Mouse (Mus musculus) left cerebral cortex, postnatal 4 days (tissue): ENCODE measurements around the gene Dydc2. TPM values are rescaled to one million over a fixed set of nuclear protein-coding genes. Genes with fewer than 3 reads are reported as not detected.

Source experiments
- DNase-seq: peaks from one replicate; pipeline ENCODE4 v3.0.0-alpha.2; 2022
- intact Hi-C: fragments of 180-260 bp; cut with DNase I; formaldehyde crosslinking; loops from one replicate; pipeline ENCODE4 v1.15.1; 2025
- total RNA-seq, 2 experiments: library from RNA; stranded (reverse); gene quantifications; 2 replicates each; pipeline ENCODE4 v1.2.3; 2021

The Dydc2 gene
- total RNA-seq, 2 experiments from 2014 or later: 0.60 to 1.1 TPM

GRCm38 (mm10) chr14:41047402-41047801 lies 21.6 kb downstream of the Dydc2 start:
- no peak for DNase-seq
- intact Hi-C loops: no loop called here

DNA sequence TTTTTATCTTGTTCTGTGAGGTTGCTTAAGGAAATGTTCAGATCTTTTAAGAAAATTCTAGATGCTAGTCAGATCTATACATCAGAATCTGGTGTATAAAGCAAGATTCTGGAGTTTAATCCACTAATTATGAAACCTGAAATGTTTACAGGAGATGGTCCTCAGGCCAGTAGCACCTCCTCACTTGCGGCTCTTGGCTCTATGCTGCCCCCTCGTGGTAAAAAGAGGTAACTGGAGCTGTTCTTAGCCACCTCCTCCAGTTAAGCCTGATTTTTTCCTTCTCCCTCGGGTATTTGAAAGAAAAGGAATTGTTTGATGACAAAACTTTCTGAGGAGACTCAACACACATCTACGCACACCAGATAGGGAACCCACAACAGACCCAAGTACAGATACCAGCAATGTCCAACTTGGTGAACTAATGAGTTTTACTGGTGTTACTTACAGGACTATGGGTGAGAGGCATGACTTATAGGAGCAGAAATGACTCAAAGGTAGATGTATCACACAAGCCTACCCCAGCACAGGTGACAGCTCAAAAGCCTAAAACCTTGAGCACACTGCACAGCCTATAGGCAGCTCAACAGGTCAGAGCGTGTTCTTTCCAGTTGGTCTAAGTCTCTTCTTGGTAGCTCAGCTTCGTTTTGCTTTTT lies 33.7 kb downstream of the Dydc2 start:
- intact Hi-C loops: no loop called here

DNA sequence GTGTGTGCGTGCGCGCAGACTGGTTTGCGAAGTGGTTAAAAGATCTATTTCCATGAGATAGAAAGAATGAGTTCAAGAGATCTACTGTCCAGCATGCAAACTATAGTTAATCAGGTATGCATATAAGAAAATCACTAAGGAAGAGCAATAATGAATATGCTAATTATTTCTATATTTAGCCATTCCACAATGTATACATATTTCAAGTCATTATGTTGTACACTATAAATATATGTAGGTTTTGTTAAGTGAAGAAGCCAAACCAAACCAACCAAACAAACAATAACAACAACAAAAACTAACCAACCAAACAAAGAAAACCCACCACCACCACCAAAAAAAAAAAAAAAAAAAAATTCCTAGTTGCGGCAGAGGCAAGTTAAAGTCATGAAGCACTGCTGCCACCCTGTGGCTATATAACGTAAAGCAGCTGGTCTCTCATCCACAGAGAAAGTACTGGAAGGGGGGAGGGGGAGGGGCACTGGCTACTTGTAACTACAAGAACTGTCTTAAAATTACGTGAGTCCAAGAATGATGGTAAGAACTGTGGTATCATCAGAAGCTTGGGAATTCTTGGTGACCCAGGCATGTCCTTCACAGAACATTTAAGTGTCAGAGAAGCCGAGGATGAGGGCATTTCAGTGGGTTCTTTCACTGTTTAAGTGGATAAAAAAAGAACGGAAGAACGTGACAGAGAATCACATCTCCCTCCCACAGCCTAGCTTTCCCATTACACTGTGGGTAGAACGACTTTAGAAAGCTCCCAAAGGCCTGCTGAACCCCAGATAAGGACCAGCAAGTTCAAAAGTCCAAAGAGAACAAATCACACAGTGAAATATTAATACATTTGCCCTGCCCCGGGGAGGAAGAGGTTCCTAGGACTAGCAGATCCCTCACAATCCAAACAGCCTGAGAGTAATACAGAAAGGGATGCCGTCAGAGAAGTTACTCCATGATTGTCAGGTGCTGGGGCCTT lies 35.6 kb downstream of the Dydc2 start:
- intact Hi-C loops: loop anchor here (5.0 kb wide), 2 partner anchors 56 to 116 kb away; no protein-coding TSS in a partner anchor
- peak; percentile 89 for DNase-seq

More for the DNA sequence above, 33.7 kb downstream of the Dydc2 start:
- peak; percentile 55 for DNase-seq

GRCm38 (mm10) chr14:41030989-41031513 lies 38.0 kb downstream of the Dydc2 start:
- DNase-seq: no peak
- intact Hi-C loops: loop anchor here (5.0 kb wide), 2 partner anchors 54 to 114 kb away; no protein-coding TSS in a partner anchor

- no peak for DNase-seq
- intact Hi-C loops: no loop called here
Observed at GRCm38 (mm10) chr14:41029303-41029702, 39.7 kb downstream of the Dydc2 start.

- intact Hi-C loops: no loop called here
- DNase-seq: no peak
Observed at GRCm38 (mm10) chr14:41025594-41026284, 43.3 kb downstream of the Dydc2 start.

DNA sequence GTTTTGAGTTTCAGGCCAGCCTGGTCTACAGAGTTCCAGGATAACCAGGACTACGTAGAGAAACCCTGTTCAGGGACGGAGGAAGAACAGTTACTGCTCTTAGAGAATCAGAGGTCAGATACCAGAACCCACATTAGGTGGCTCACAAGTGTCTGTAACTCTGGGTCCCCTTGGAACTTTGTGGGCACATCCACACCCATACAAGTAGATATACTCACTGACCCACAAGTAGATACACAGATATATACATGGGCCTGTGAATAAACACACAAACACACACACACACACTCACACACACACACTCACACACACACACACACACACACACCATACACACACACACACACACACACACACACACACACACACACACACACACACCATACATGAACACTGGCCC lies 43.9 kb downstream of the Dydc2 start:
- intact Hi-C loops: no loop called here

GRCm38 (mm10) chr14:41021246-41021645 lies 47.8 kb downstream of the Dydc2 start:
- intact Hi-C loops: no loop called here
- DNase-seq: no peak

More for the DNA sequence above, 43.9 kb downstream of the Dydc2 start:
- DNase-seq: no peak

GRCm38 (mm10) chr14:41017460-41017859 lies 51.5 kb downstream of the Dydc2 start:
- intact Hi-C loops: no loop called here
- no peak for DNase-seq

DNA sequence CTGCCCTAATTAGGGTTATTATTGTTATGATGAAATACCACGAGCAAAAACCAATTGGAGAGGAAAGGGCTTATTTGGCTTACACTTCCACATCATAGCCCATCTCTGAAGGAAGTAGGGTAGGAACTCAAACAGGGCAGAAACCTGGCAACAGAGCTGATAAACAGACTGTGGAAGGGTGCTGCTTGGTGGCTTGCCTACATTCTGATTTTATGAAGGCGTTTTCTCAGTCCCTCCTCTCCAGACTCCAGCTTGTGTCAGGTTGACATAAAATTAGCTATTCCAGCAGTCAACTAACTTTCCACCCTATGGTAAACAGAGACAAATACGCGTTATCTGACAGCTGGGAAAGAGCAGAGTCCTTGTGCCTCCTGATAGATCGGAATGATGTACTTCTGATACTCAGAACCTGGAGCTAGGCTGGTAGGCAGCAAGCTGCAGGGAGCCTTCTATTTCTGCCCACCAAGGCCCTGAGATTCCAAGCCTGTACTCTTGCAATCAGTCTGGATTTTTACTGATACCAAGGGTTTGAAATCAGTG lies 54.2 kb downstream of the Dydc2 start:
- intact Hi-C loops: no loop called here
- no peak for DNase-seq

GRCm38 (mm10) chr14:41013630-41014613 lies 55.1 kb downstream of the Dydc2 start, which contains the start of gene Fam213a:
TSS of gene Fam213a (minus strand) at chr14:41013788.
- peak; percentile 91 for DNase-seq
- intact Hi-C loops: no loop called here

DNA sequence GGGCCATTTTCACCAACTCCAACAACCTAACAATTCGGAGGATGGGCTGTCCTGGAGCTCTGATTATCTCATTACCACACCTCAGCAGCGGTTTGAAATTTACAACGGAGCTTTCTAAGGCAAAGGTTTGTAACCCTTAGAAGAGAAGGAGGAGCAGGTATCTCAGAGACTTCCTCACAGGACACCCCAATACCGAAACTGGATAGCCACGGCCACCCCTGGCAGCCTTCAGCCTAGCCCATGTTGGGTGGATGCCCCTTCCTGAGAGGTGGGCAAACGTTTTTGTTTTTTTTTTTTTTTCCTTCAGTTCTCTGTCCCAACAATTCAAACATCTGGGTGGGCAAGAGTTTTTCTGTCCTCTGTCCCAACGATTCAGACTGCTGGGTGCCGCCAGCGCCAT lies 55.9 kb downstream of the Dydc2 start:
- DNase-seq: peak; percentile 3
- intact Hi-C loops: no loop called here

GRCm38 (mm10) chr14:41011916-41012315 lies 57.1 kb downstream of the Dydc2 start:
- intact Hi-C loops: no loop called here

GRCm38 (mm10) chr14:41008138-41008537 lies 60.9 kb downstream of the Dydc2 start:
- intact Hi-C loops: no loop called here
- DNase-seq: peak; percentile 36

More at GRCm38 (mm10) chr14:41011916-41012315, 57.1 kb downstream of the Dydc2 start:
- no peak for DNase-seq

GRCm38 (mm10) chr14:41007641-41008040 lies 61.4 kb downstream of the Dydc2 start:
- intact Hi-C loops: no loop called here

DNA sequence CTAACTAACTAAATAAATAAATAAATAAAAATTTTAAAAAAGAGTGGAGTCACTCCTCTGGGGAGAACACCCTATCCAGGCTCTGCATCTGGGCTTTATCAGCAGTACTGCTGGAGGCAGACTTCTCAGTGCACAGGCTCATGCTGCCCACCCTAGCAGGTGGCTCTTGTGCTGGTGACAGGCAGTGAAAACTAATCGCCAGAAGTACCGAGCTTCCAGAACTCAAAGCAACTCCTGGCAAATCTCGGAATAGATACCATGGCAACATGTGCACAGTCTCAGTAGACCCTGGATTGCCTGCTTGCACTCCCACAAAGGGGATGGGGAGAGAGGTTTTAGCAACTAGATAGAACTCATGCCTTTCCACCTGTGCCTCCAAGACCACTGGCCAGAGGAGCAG lies 62.1 kb downstream of the Dydc2 start:
- intact Hi-C loops: no loop called here
- DNase-seq: no peak

More at GRCm38 (mm10) chr14:41007641-41008040, 61.4 kb downstream of the Dydc2 start:
- no peak for DNase-seq

DNA sequence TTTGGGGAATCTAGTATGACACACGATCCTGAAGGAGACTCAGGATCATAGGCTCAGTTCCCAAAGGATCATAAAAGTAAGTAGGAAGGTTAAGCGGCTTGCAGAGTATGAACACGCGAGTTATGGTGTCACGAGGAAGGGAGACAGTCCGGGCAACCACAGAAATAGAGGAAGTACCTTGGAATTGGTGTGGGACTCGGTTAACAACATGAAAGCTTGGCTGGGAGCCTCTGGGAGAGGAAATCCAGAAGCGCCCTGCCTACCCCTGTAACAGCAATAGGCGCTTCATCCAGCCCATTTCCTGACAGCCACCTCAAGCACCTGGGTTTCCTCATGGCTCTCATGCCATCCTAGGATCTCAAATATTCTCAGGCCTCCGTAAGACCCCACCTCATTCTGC lies 62.7 kb downstream of the Dydc2 start:
- intact Hi-C loops: no loop called here
- no peak for DNase-seq

GRCm38 (mm10) chr14:41005716-41006115 lies 63.3 kb downstream of the Dydc2 start:
- no peak for DNase-seq
- intact Hi-C loops: no loop called here
